Mouse (Mus musculus) forebrain, embryonic 12.5 days (tissue): ENCODE data around the gene Maml3. TPM values are rescaled to one million over a fixed set of nuclear protein-coding genes. Genes with fewer than 3 reads are reported as not detected.

Experiments used
- ATAC-seq: fragments of 200-750 bp; cut with Nextera tagmentation; 2 replicates; pipeline ENCODE4 v1.8.0; 2017; ENCODE audit warnings: moderate TSS enrichment; ENCODE audit not compliant: low FRiP score
- H3K27ac ChIP-seq: fragments of 300-500 bp; sonication (generic); 2 replicates; pipeline ENCODE4 v1.5.1; 2016; ENCODE audit warnings: mild to moderate bottlenecking
- H3K27me3 ChIP-seq: fragments of 300-500 bp; sonication (generic); 2 replicates; pipeline ENCODE4 v1.6.1; 2016; ENCODE audit warnings: mild to moderate bottlenecking
- H3K36me3 ChIP-seq: fragments of 300-500 bp; sonication (generic); replicated peaks from 2 replicates; pipeline ENCODE4 v1.6.1; 2016; ENCODE audit warnings: mild to moderate bottlenecking
- H3K4me1 ChIP-seq: fragments of 300-500 bp; sonication (generic); 2 replicates; pipeline ENCODE4 v1.6.1; 2016
- H3K4me2 ChIP-seq: fragments of 300-500 bp; sonication (generic); 2 replicates; pipeline ENCODE4 v1.6.1; 2016; ENCODE audit warnings: mild to moderate bottlenecking, moderate library complexity
- H3K4me3 ChIP-seq: fragments of 300-500 bp; sonication (generic); replicated peaks from 2 replicates; pipeline ENCODE4 v1.5.1; 2016; ENCODE audit warnings: mild to moderate bottlenecking
- H3K9ac ChIP-seq: fragments of 300-500 bp; sonication (generic); 2 replicates; pipeline ENCODE4 v1.6.1; 2016; ENCODE audit warnings: mild to moderate bottlenecking
- H3K9me3 ChIP-seq: fragments of 300-500 bp; sonication (generic); 2 replicates; pipeline ENCODE4 v1.6.1; 2016
- WGBS: fragments of 180-500 bp; shearing (Covaris S2); methylation state at CpG from one replicate; pipeline ENCODE4 v1.1.7; 2016; 5-methylcytosine and 5-hydroxymethylcytosine counted together
- polyA plus RNA-seq: library from polyadenylated mRNA; unstranded; fragments of >200 nt; fragmentation: Nextera tagmentation; extraction: Ambion mirVana; gene quantifications from 2 replicates; pipeline ENCODE4 v1.2.1, GENCODE M21; 2016

The Maml3 gene
- polyA plus RNA-seq, 1 experiment from 2014 or later = 7.6 TPM

GRCm38 (mm10) chr3:51796838-51797237 lies 308.0 kb downstream of the Maml3 start:
- H3K4me1 ChIP-seq = peaks cover 50% of the 10 kb centered on the region
- H3K27ac ChIP-seq = 0 out of 2 replicates have a peak overlapping the region, but pooled peaks have one; percentile 19
- H3K4me2 ChIP-seq = peak overlapping the region; percentile 34; the same call in 1 of the 2 replicates
- no peak for ATAC-seq
- no peak overlapping the region for H3K4me3 ChIP-seq
- H3K9ac ChIP-seq = no peak overlapping the region
- H3K9me3 ChIP-seq = no peaks in the 10 kb centered on the region
- 63% methylated on average over 6 of the region's 6 CpGs for WGBS
- H3K27me3 ChIP-seq = no peaks in the 10 kb centered on the region; the same call in 1 of the 2 replicates
- no peaks in the 10 kb centered on the region for H3K36me3 ChIP-seq

- WGBS = 68% methylated on average over 12 of the region's 12 CpGs
- H3K27me3 ChIP-seq = no peaks in the 10 kb centered on the region; the same call in 1 of the 2 replicates
- peak overlapping the region; percentile 34 for H3K4me2 ChIP-seq
- no peaks in the 10 kb centered on the region for H3K36me3 ChIP-seq
- 0 out of 2 replicates have a peak overlapping the region, but pooled peaks have one; percentile 19 for H3K27ac ChIP-seq
- H3K4me3 ChIP-seq = no peak overlapping the region
- H3K9ac ChIP-seq = no peak overlapping the region
- H3K4me1 ChIP-seq = peaks cover 54% of the 10 kb centered on the region
- peak; percentile 27; the same call in 1 of the 2 replicates for ATAC-seq
- H3K9me3 ChIP-seq = no peaks in the 10 kb centered on the region
Measured at GRCm38 (mm10) chr3:51796219-51796828, 308.6 kb downstream of the Maml3 start.

GRCm38 (mm10) chr3:51791542-51791941 lies 313.3 kb downstream of the Maml3 start:
- H3K4me1 ChIP-seq = peaks cover 51% of the 10 kb centered on the region
- no peaks in the 10 kb centered on the region for H3K36me3 ChIP-seq
- H3K9ac ChIP-seq = 0 out of 2 replicates have a peak overlapping the region, but pooled peaks have one; percentile 4
- H3K27me3 ChIP-seq = no peaks in the 10 kb centered on the region
- no peak overlapping the region for H3K4me3 ChIP-seq
- no peak for ATAC-seq
- WGBS = 80% methylated on average over 7 of the region's 7 CpGs
- H3K9me3 ChIP-seq = no peaks in the 10 kb centered on the region
- H3K4me2 ChIP-seq = no peak overlapping the region
- H3K27ac ChIP-seq = 0 out of 2 replicates have a peak overlapping the region, but pooled peaks have one; percentile 31

DNA sequence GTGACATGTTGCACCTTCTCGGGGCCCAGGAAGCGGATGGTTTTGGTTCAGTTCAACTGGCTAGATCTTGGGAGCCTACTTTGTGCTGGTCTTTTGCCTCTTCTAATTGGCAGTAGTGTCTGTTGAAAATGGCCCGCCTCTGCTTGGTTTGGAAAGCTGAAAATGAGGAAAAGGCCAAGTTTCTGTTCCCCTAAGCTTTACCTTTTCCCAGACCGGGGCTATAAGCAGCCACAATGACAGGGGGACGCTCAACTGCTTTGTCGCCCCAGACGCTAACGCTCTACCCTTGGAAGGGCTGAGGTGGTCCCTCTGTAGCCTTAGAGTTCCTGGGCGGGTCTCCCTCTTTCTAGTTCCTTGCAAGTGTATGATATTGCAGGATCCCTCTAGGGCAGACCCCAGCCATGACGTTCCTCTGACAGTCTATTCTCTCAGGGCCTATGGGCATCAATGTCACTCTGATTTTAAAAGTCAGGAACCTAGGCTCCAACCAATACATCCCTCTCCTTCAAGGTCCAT lies 315.4 kb downstream of the Maml3 start:
- Histone ChIP-seq H3K36me3 (no peaks in the 10 kb centered on the region), H3K4me3 (peak overlapping the region; percentile 29; the same call in 1 of the 2 replicates), H3K4me1 (peaks cover 40% of the 10 kb centered on the region), H3K27me3 (no peaks in the 10 kb centered on the region), H3K9ac (peak overlapping the region; percentile 47; the same call in 1 of the 2 replicates), H3K4me2 (peak overlapping the region; percentile 57), H3K27ac (peak overlapping the region; percentile 97), H3K9me3 (no peaks in the 10 kb centered on the region)
- peak; percentile 41; the same call in 1 of the 2 replicates for ATAC-seq
- WGBS = 16% methylated on average over 10 of the region's 10 CpGs

DNA sequence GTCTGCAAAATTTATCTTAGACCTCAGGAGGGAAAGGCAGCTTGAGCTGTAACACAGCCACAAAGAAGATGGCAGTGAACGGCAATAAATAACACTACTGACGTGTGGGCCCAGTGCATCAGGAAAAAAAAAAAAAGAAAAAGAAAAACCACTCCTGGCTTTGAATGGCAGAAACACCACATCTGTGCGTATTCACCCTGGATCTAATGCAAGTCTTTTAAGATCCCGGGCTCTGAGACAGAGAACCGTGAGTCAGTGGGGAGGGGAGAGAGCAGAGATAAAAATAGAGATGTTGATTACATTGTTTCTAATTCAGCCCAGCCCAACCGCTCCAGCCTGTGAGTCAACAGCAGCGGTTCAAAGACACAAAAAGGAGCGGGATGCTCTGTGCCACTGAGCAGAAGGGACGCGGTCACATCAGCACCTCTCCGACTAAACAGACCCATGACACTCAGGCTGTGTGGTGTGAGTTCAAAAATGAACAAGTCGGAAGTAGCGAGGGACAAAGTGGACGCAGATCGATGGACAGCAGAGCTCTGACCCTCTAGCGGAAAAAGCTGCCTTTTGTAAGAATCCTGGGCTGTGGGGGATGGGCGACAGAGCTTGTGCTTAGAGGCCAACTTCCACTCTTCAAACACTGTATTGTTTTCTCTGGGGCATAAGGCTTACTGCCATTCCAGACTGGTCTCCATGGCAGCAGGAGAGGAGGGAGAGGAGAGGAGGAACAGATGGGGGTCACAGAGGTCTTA lies 316.1 kb downstream of the Maml3 start:
- peaks cover 40% of the 10 kb centered on the region for H3K4me1 ChIP-seq
- peak overlapping the region; percentile 97 for H3K27ac ChIP-seq
- peak overlapping the region; percentile 47 for H3K9ac ChIP-seq
- under 1% methylated on average over 17 of the region's 17 CpGs for WGBS
- no peaks in the 10 kb centered on the region for H3K36me3 ChIP-seq
- H3K4me2 ChIP-seq = peak overlapping the region; percentile 57
- peak; percentile 92 for ATAC-seq
- no peaks in the 10 kb centered on the region for H3K27me3 ChIP-seq
- no peaks in the 10 kb centered on the region for H3K9me3 ChIP-seq
- H3K4me3 ChIP-seq = peak overlapping the region; percentile 29

GRCm38 (mm10) chr3:51787945-51788344 lies 316.9 kb downstream of the Maml3 start:
- no peaks in the 10 kb centered on the region for H3K9me3 ChIP-seq
- H3K9ac ChIP-seq = no peak overlapping the region
- 98% methylated on average over 2 of the region's 2 CpGs for WGBS
- H3K36me3 ChIP-seq = no peaks in the 10 kb centered on the region
- H3K4me3 ChIP-seq = no peak overlapping the region
- no peak for ATAC-seq
- no peak overlapping the region for H3K4me2 ChIP-seq
- peak overlapping the region; percentile 97; the same call in 1 of the 2 replicates for H3K27ac ChIP-seq
- peaks cover 40% of the 10 kb centered on the region for H3K4me1 ChIP-seq
- H3K27me3 ChIP-seq = no peaks in the 10 kb centered on the region

GRCm38 (mm10) chr3:51785796-51786195 lies 319.1 kb downstream of the Maml3 start:
- Histone ChIP-seq H3K9me3 (no peaks in the 10 kb centered on the region), H3K27me3 (no peaks in the 10 kb centered on the region), H3K27ac (peak overlapping the region; percentile 8; the same call in 1 of the 2 replicates), H3K4me2 (no peak overlapping the region), H3K36me3 (no peaks in the 10 kb centered on the region), H3K4me1 (peaks cover 31% of the 10 kb centered on the region), H3K9ac (no peak overlapping the region), H3K4me3 (no peak overlapping the region)
- WGBS = 78% methylated on average over 7 of the region's 7 CpGs
- no peak for ATAC-seq

- no peak overlapping the region for H3K9ac ChIP-seq
- no peak overlapping the region for H3K27ac ChIP-seq
- no peak overlapping the region for H3K4me2 ChIP-seq
- no peak overlapping the region for H3K4me3 ChIP-seq
- H3K36me3 ChIP-seq = no peaks in the 10 kb centered on the region
- ATAC-seq = no peak
- H3K27me3 ChIP-seq = no peaks in the 10 kb centered on the region
- no peaks in the 10 kb centered on the region for H3K9me3 ChIP-seq
- 90% methylated on average over 10 of the region's 10 CpGs for WGBS
- peaks cover 24% of the 10 kb centered on the region for H3K4me1 ChIP-seq
Measured at GRCm38 (mm10) chr3:51782191-51782590, 322.7 kb downstream of the Maml3 start.

- peaks cover 18% of the 10 kb centered on the region for H3K4me1 ChIP-seq
- H3K36me3 ChIP-seq = no peaks in the 10 kb centered on the region
- H3K27me3 ChIP-seq = no peaks in the 10 kb centered on the region
- ATAC-seq = peak; percentile 73; the same call in 1 of the 2 replicates
- WGBS = 26% methylated on average over 16 of the region's 16 CpGs
- peak overlapping the region; percentile 1; the same call in 1 of the 2 replicates for H3K9ac ChIP-seq
- H3K9me3 ChIP-seq = no peaks in the 10 kb centered on the region
- no peak overlapping the region for H3K4me3 ChIP-seq
- H3K4me2 ChIP-seq = peak overlapping the region; percentile 25
- H3K27ac ChIP-seq = peak overlapping the region; percentile 73
Measured at GRCm38 (mm10) chr3:51778738-51779592, 325.9 kb downstream of the Maml3 start.

GRCm38 (mm10) chr3:51778179-51778578 lies 326.7 kb downstream of the Maml3 start:
- H3K36me3 ChIP-seq = no peaks in the 10 kb centered on the region
- H3K4me2 ChIP-seq = no peak overlapping the region
- H3K4me1 ChIP-seq = peaks cover 18% of the 10 kb centered on the region
- no peak overlapping the region for H3K4me3 ChIP-seq
- no peak overlapping the region for H3K9ac ChIP-seq
- no peak for ATAC-seq
- WGBS = 56% methylated on average over 3 of the region's 3 CpGs
- no peaks in the 10 kb centered on the region for H3K27me3 ChIP-seq
- H3K27ac ChIP-seq = no peak overlapping the region; the same call in 1 of the 2 replicates
- no peaks in the 10 kb centered on the region for H3K9me3 ChIP-seq

GRCm38 (mm10) chr3:51776018-51776611 lies 328.8 kb downstream of the Maml3 start:
- ATAC-seq = no peak
- H3K4me1 ChIP-seq = peaks cover 31% of the 10 kb centered on the region
- no peaks in the 10 kb centered on the region for H3K36me3 ChIP-seq
- H3K4me3 ChIP-seq = no peak overlapping the region
- H3K27me3 ChIP-seq = no peaks in the 10 kb centered on the region
- no peak overlapping the region for H3K4me2 ChIP-seq
- H3K27ac ChIP-seq = no peak overlapping the region
- no peak overlapping the region for H3K9ac ChIP-seq
- WGBS = 91% methylated on average over 2 of the region's 2 CpGs
- H3K9me3 ChIP-seq = no peaks in the 10 kb centered on the region
